Mouse (Mus musculus) ES-E14 (cell line): ENCODE measurements around the gene Plcg2. TPM values are rescaled to one million over a fixed set of nuclear protein-coding genes. Genes with fewer than 3 reads are reported as not detected.

ENCODE experiments used
- DNase-seq: peaks from one replicate; pipeline ENCODE4 v3.0.0-alpha.2; 2013; ENCODE audit warnings: low read depth, low spot score
- H3K27ac ChIP-seq: 2 replicates; pipeline ENCODE4 v1.5.1; 2012; ENCODE audit warnings: low read depth, mild to moderate bottlenecking, low read length, moderate library complexity, mixed read lengths; ENCODE audit not compliant: poor library complexity, insufficient read depth, severe bottlenecking
- H3K36me3 ChIP-seq: 2 replicates; pipeline ENCODE4 v1.6.1; 2012; ENCODE audit warnings: mild to moderate bottlenecking, low read length, moderate library complexity, mixed read lengths; ENCODE audit not compliant: control insufficient read depth, poor library complexity, insufficient read depth, severe bottlenecking
- H3K4me1 ChIP-seq, 2 experiments: fragments of 150-350 bp in 1 of 2; sonication (generic) in 1 of 2; 2 replicates each; pipeline ENCODE4 v1.6.1; 2012; ENCODE audit warnings: low read length in 2 of 2, mild to moderate bottlenecking in 1 of 2, mixed read lengths in 1 of 2; ENCODE audit not compliant: control insufficient read depth in 2 of 2, insufficient read depth in 2 of 2, poor library complexity in 1 of 2
- H3K4me3 ChIP-seq, 2 experiments: fragments of 150-350 bp in 1 of 2; sonication (generic) in 1 of 2; 2 replicates each; pipeline ENCODE4 v1.5.1; 2012; ENCODE audit warnings: low read length in 2 of 2, low read depth in 1 of 2, mild to moderate bottlenecking in 1 of 2, mixed read lengths in 1 of 2; ENCODE audit not compliant: insufficient read depth in 1 of 2, poor library complexity in 1 of 2, severe bottlenecking in 1 of 2
- H3K9ac ChIP-seq: 2 replicates; pipeline ENCODE4 v1.6.1; 2012; ENCODE audit warnings: low read depth, mild to moderate bottlenecking, low read length, mixed read lengths; ENCODE audit not compliant: poor library complexity, insufficient read depth, severe bottlenecking
- H3K9me3 ChIP-seq: fragments of 150-350 bp; sonication (generic); 2 replicates; pipeline ENCODE4 v1.6.1; 2012; ENCODE audit warnings: low read depth, mild to moderate bottlenecking, low read length; ENCODE audit not compliant: control insufficient read depth, insufficient read depth
- CHD2 ChIP-seq: IDR thresholded peaks from 2 replicates; pipeline ENCODE4 v1.6.1; 2014; ENCODE audit warnings: mild to moderate bottlenecking, low read depth, low read length, inconsistent platforms
- HCFC1 ChIP-seq: IDR thresholded peaks from 2 replicates; pipeline ENCODE4 v1.6.1; 2012; ENCODE audit warnings: low read length, inconsistent platforms, borderline replicate concordance; ENCODE audit not compliant: insufficient read depth
- MAFK ChIP-seq: IDR thresholded peaks from 2 replicates; pipeline ENCODE4 v1.6.1; 2014; ENCODE audit warnings: mild to moderate bottlenecking, low read depth, low read length, inconsistent platforms; ENCODE audit not compliant: insufficient read depth
- ZC3H11A ChIP-seq: IDR thresholded peaks from 2 replicates; pipeline ENCODE4 v1.6.1; 2012; ENCODE audit warnings: low read depth, mild to moderate bottlenecking, inconsistent platforms, low read length, borderline replicate concordance
- ZNF384 ChIP-seq: IDR thresholded peaks from 2 replicates; pipeline ENCODE4 v1.6.1; 2012; ENCODE audit warnings: low read depth, low read length, inconsistent platforms
- in situ Hi-C, 2 experiments: fragments of 600-800 bp; cut with MboI; formaldehyde crosslinking; loops; one replicate each; pipeline ENCODE4 v1.15.1; 2025; ENCODE audit warnings: low sequenced_read_pairs in 2 of 2, inconsistent platforms in 1 of 2; ENCODE audit not compliant: unreplicated experiment in 2 of 2
- total RNA-seq: library from RNA; depleted of rRNA; stranded (reverse); fragments of 300-350 nt; gene quantifications from 2 replicates; pipeline ENCODE4 v1.2.3, GENCODE M21; 2012

Gene Plcg2
- total RNA-seq, 1 experiment = 32.4 TPM

- no peak overlapping the region for H3K9ac ChIP-seq
These were observed 172.4 kb downstream of the Plcg2 start for GRCm38 (mm10) chr8:117670461-117670860.

GRCm38 (mm10) chr8:117672558-117672957 is 174.5 kb downstream of the Plcg2 start:
- TF ChIP-seq CHD2 (no peak), ZNF384 (no peak), ZC3H11A (no peak), MAFK (no peak), HCFC1 (no peak)

More at GRCm38 (mm10) chr8:117670461-117670860, 172.4 kb downstream of the Plcg2 start:
- Histone ChIP-seq H3K4me1 (no peaks in the 10 kb centered on the region; a peak in 1 of 4 replicates), H3K36me3 (no peaks in the 10 kb centered on the region), H3K9me3 (no peaks in the 10 kb centered on the region), H3K27ac (no peak overlapping the region), H3K4me3 (no peak overlapping the region)
- TF ChIP-seq CHD2 (no peak), ZNF384 (no peak), ZC3H11A (no peak)
- in situ Hi-C loops = no loop called here
- DNase-seq = no peak

GRCm38 (mm10) chr8:117673430-117673830 is 175.3 kb downstream of the Plcg2 start, which contains the start of gene Sdr42e1:
Gene Sdr42e1 (minus strand): TSS chr8:117673689.
- Histone ChIP-seq H3K4me1 (no peaks in the 10 kb centered on the region; a peak in 1 of 4 replicates), H3K9me3 (no peaks in the 10 kb centered on the region), H3K4me3 (peak within 1 kb of the TSS; percentile 53 to 67), H3K27ac (no peak within 1 kb of the TSS), H3K36me3 (no peaks in the 10 kb centered on the region), H3K9ac (peak within 1 kb of the TSS; percentile 45)
- TF ChIP-seq MAFK = no peak
- TF ChIP-seq ZNF384 = no peak
- no peak for TF ChIP-seq ZC3H11A
- no peak for TF ChIP-seq CHD2
- no peak for TF ChIP-seq HCFC1
- DNase-seq = no peak
- in situ Hi-C loops = no loop called here

More at GRCm38 (mm10) chr8:117672558-117672957, 174.5 kb downstream of the Plcg2 start:
- no peak for DNase-seq
- no peak overlapping the region for H3K4me3 ChIP-seq
- H3K9ac ChIP-seq = no peak overlapping the region
- no peaks in the 10 kb centered on the region for H3K9me3 ChIP-seq
- no peaks in the 10 kb centered on the region for H3K36me3 ChIP-seq
- H3K4me1 ChIP-seq = no peaks in the 10 kb centered on the region; a peak in 1 of 4 replicates
- in situ Hi-C loops = no loop called here
- H3K27ac ChIP-seq = no peak overlapping the region

- H3K27ac ChIP-seq = no peak overlapping the region
- TF ChIP-seq CHD2 (no peak), HCFC1 (no peak), ZC3H11A (no peak), ZNF384 (no peak), MAFK (no peak)
- no peak overlapping the region for H3K9ac ChIP-seq
- H3K9me3 ChIP-seq = no peaks in the 10 kb centered on the region
- H3K36me3 ChIP-seq = no peaks in the 10 kb centered on the region
- in situ Hi-C loops = no loop called here
- no peak for DNase-seq
- no peak overlapping the region for H3K4me3 ChIP-seq
- H3K4me1 ChIP-seq = no peaks in the 10 kb centered on the region; a peak in 1 of 4 replicates
These were observed 177.1 kb downstream of the Plcg2 start for GRCm38 (mm10) chr8:117675171-117675570.

- H3K36me3 ChIP-seq = no peaks in the 10 kb centered on the region
- DNase-seq = no peak
- no peak overlapping the region for H3K9ac ChIP-seq
- H3K27ac ChIP-seq = no peak overlapping the region
- no peak overlapping the region for H3K4me3 ChIP-seq
- in situ Hi-C loops = no loop called here
- no peaks in the 10 kb centered on the region for H3K9me3 ChIP-seq
- H3K4me1 ChIP-seq = no peaks in the 10 kb centered on the region; a peak in 1 of 4 replicates
- TF ChIP-seq ZNF384 = no peak
- no peak for TF ChIP-seq MAFK
- TF ChIP-seq CHD2 = no peak
- no peak for TF ChIP-seq ZC3H11A
- no peak for TF ChIP-seq HCFC1
These were observed 178.4 kb downstream of the Plcg2 start for GRCm38 (mm10) chr8:117676460-117676859.
